Mouse (Mus musculus) spleen, adult 18-20 months (tissue): ENCODE data around the gene Akr1cl.

Experiments
- DNase-seq, 2 experiments: peaks; one replicate each; pipeline ENCODE4 v3.0.0; 2022; ENCODE audit warnings: mixed read lengths in 2 of 2

The Akr1cl gene

GRCm38 (mm10) chr1:64986120-64986519, 46.4 kb downstream of the Akr1cl start:
- peak; percentile 50 to 79 for DNase-seq

GRCm38 (mm10) chr1:64983247-64983646, 49.3 kb downstream of the Akr1cl start:
- no peak for DNase-seq

- no peak for DNase-seq
These were observed 54.2 kb downstream of the Akr1cl start for GRCm38 (mm10) chr1:64978321-64978799.

GRCm38 (mm10) chr1:64975346-64975745, 57.2 kb downstream of the Akr1cl start:
- no peak for DNase-seq

GRCm38 (mm10) chr1:64970685-64971084, 61.9 kb downstream of the Akr1cl start:
- DNase-seq, result no peak
